Mouse (Mus musculus): ENCODE results near the gene Tymp.

Tymp gene

DNA sequence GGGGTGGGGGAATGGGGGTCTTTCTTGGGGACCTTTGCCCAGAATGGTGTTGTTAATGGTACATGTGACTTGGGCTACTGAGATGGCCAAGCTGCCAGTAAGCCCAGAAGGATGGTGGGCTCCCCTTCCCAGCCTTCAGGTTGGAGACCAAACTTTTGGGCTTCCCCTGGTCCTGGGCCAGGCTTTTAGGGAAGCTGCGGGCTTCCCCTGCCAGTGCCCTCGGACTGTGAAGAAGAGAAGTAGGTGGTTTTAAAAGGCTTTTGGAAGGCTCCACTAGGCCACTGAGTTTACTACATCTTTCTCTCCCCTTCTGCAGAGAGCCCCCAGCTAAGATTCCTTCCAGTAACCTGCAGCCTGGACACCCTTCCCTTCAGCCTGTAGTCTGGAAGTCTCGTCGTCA is 53.2 kb downstream of the Tymp start:
- DNase-seq, result no peak

GRCm38 (mm10) chr15:89322670-89323522 is 53.9 kb downstream of the Tymp start, which contains the start of gene Adm2:
TSS of gene Adm2 (plus strand) at chr15:89322720.
- no peak for DNase-seq
